Mouse (Mus musculus) large intestine, adult 2 months (tissue): ENCODE measurements around the gene Id2. TPM values are rescaled to one million over a fixed set of nuclear protein-coding genes. Genes with fewer than 3 reads are reported as not detected.

Experiments used
- DNase-seq: peaks from one replicate; pipeline ENCODE4 v3.0.0-alpha.2; 2012; ENCODE audit warnings: low read depth, low spot score
- WGBS: fragments of 180-500 bp; shearing (Covaris S2); methylation state at CpG from one replicate; pipeline ENCODE4 v1.1.7; 2018; 5-methylcytosine and 5-hydroxymethylcytosine counted together
- polyA plus RNA-seq: library from polyadenylated mRNA; depleted of rRNA; stranded (reverse); fragments of >200 nt; gene quantifications from 2 replicates; pipeline ENCODE4 v1.2.3, GENCODE M21; 2012

Id2 gene
- polyA plus RNA-seq, 1 experiment: 37.8 TPM

DNA sequence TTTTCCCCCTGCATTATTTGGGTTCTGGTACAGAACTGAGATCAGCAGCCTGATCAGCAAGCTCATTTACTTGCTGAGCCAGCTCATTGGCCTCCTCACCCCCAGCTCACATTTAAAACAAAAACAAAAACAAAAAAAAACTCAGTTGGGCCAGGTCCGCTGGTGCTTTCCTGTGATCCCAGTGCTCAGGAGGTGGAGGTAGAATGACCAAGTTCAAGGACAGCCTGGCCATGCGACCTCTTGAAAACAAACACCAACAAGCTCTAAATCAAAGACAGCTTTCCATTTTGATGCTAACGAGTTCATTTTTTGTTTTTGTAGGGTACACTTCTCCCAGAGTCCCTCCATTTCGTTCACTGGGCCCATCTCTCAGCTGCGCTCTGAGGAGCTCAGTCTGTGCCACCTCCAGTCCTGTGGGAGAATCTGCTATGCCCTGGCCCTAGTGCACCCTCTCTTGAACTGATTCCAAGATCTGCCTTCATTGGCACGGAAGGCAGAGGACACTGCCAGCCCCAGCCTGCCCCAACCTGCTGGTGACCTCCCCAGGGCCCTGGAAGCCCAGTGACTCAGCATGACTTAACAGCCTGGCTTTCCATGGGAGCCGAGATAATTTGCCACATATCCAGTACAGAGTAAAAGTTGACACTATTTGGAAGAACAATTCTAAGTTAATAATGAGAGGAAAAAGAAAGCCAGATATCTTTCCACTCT is 13.2 kb upstream of the Id2 start:
- 67% methylated on average over 7 of the region's 7 CpGs for WGBS
- no peak for DNase-seq

- no peak for DNase-seq
- WGBS: 34% methylated on average over 2 of the region's 2 CpGs
Measured at GRCm38 (mm10) chr12:25108865-25109264, 11.9 kb upstream of the Id2 start.

DNA sequence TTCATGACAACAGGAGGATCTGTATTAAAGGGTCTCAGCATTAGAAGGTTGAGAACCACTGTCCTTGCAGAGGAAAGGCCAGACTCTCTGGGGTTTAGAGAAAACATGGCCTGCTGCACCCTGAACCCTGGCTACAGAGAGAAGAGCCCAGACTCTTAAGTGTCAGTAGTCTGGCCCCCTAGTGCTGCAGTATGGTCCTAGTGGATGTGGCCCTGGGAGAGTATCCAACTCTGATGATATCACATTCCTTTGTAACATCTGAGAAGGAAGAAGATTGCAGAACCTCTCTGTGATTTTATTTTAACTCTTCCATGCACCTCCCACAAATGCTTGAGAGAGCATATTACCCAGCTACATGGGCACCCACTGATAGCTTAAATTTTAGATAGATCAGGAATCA is 7.6 kb upstream of the Id2 start:
- no peak for DNase-seq

GRCm38 (mm10) chr12:25103911-25104310 is 7.0 kb upstream of the Id2 start:
- 79% methylated on average over 6 of the region's 6 CpGs for WGBS
- no peak for DNase-seq

- DNase-seq: no peak
- WGBS: 28% methylated on average over 5 of the region's 5 CpGs
Measured at GRCm38 (mm10) chr12:25101389-25101788, 4.4 kb upstream of the Id2 start.

- DNase-seq: no peak
- WGBS: under 1% methylated on average over 59 of the region's 59 CpGs
Measured at GRCm38 (mm10) chr12:25100411-25101217, 3.7 kb upstream of the Id2 start.

- under 1% methylated on average over 38 of the region's 38 CpGs for WGBS
- DNase-seq: no peak
Measured at GRCm38 (mm10) chr12:25099563-25100408, 2.8 kb upstream of the Id2 start.

DNA sequence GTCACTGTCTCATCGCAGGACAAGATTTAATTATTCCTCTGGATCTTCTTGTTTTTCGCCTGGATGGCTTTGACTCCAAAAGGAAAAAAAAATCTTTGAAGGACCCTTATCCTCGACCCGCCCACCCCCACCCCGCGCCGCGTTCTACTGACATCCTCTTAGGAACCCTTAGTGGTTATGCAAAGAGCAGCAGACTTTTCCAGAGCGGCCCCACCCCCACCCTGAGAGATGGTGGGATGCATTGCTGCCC is 2.3 kb upstream of the Id2 start:
- WGBS: 2% methylated on average over 9 of the region's 9 CpGs
- DNase-seq: no peak

GRCm38 (mm10) chr12:25098561-25099312 is 1.8 kb upstream of the Id2 start:
- no peak for DNase-seq
- under 1% methylated on average over 61 of the region's 61 CpGs for WGBS

GRCm38 (mm10) chr12:25098161-25098550 is 1.2 kb upstream of the Id2 start:
- WGBS: 6% methylated on average over 10 of the region's 10 CpGs
- DNase-seq: no peak

DNA sequence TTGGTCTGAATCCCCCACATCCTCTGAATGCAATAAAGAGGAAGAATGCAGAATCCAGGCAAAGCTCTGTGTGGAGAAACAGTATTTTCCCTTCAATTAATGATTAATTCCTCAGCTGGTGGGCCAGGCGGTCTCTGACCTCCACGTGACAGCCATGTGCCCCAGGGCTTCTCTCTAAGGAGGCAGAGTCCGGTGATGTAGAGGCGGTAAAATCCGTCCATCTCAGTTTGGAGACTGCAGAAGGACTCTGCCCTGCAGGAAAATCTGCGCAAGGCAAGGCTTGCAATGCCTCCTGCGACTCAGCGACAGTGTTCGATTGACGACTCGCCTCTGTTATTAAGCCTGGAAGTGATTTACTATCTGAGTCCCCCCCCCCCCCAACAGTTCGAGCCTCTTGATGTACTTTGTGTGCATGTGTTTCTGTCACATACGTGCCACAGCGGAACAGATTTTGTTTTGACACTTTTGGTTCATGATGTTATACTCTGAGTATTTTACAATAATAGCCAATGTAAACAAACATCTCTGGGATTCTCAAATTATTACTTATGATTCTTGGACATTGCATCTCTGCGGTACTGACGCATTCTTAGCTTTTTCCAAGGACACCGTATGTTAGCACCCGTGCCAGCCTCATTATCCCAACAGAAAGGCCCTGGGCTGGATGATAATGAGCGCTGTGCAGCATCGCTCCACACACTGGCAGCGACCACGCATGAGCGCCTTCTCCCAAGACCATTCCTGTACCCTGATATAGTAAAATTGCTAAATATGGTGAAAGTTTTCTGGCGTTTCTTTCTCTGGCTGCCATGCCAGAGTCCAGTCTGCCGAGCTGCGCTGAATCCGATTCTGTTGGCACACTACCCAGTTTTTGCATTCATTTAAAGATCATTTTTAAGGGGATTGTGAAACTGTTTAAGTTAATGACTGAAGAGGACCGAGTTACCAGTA is 545 bp upstream of the Id2 start:
- 35% methylated on average over 28 of the region's 28 CpGs for WGBS
- DNase-seq: no peak

DNA sequence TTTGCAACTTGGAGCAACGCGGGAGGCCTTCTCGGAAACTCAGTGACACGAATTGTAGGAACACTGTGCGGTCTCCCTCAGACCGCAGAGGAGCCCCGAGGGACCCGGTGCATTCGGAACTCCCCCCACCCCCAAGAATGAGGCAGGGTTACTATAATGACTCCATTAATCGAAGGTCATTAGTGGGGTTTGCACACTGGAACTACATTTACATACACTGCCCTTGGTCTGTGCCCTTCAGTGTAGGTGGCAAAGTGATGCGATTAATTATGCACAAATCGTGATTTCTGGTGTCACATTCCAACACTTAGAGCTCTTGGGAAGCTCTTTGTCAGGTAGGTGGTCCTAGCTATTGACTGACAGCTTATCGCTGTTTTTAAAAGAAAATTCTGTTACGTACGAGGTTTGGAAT is 294 bp downstream of the Id2 start:
- 15% methylated on average over 15 of the region's 15 CpGs for WGBS

GRCm38 (mm10) chr12:25095974-25096639 is 833 bp downstream of the Id2 start:
- peak; percentile 98 for DNase-seq

More for the DNA sequence above, 294 bp downstream of the Id2 start:
- no peak for DNase-seq

GRCm38 (mm10) chr12:25095538-25095937 is 1.4 kb downstream of the Id2 start:
- DNase-seq: no peak
- WGBS: under 1% methylated on average over 19 of the region's 19 CpGs

More at GRCm38 (mm10) chr12:25095974-25096639, 833 bp downstream of the Id2 start:
- under 1% methylated on average over 41 of the region's 41 CpGs for WGBS

- 2% methylated on average over 22 of the region's 22 CpGs for WGBS
- DNase-seq: no peak
Measured at GRCm38 (mm10) chr12:25094621-25095521, 2.1 kb downstream of the Id2 start.

- WGBS: 37% methylated on average over 11 of the region's 11 CpGs
- no peak for DNase-seq
Measured at GRCm38 (mm10) chr12:25093241-25093774, 3.6 kb downstream of the Id2 start.

DNA sequence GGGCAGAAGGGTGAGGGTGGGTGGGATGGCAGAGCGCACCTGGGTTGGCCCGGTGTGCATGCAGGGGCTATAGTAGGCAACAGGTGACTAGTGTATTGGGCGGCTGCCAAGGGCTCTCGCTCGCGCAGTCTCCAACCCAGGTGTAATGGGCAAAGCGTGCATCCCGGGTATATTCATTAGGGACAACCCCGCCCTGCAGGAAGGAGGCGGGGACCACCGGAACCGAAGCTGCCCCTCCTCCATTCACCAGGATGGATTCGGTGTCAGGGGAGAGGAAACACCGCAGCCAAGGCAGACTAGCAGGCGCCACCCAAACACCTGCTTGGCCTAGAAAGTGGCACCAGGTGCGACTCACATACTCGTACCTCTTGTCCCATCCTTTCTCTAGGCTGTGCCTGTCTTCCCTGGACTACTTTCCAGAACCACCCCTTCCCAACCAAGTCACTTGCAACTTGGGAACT is 4.2 kb downstream of the Id2 start:
- DNase-seq: no peak
- 9% methylated on average over 17 of the region's 17 CpGs for WGBS
